Mouse (Mus musculus): ENCODE measurements around the gene Smarcb1. TPM values are rescaled to one million over a fixed set of nuclear protein-coding genes. Genes with fewer than 3 reads are reported as not detected.

Smarcb1 gene
- polyA plus RNA-seq, 1 experiment from 2014 or later: 109 TPM

DNA sequence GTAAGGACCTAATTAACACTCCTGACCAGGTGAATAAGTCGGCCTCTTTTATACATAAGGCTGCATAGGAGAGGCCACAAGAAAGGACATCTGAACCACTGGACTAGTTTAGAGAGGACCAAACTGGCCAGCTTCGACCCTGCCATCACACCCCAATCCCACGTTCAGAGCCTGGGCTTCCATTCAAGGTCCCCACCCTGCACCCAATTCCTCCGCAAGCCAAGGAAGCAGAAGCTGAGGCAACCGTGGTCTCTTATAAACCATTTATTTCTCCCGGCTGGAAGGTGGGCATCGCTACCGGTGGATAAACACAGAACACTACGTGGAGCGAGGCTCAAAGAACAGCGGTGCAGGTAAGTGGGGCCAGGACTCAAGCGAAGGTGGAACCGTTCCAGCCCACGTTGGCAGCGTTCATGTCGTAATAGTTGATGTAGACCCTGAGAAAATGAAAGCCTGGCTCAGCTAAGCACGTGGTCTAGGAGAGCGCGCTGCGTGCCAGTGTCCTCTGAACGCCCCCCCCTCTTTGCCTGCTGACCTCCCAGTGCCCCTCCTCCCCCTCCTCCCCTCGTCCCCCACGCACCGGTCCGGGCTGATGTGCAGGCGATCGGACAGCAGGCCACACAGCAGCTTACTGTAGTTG lies 62.2 kb downstream of the Smarcb1 start:
- 1% methylated on average over 27 of the region's 27 CpGs for WGBS (ENCODE audit: insufficient replicate concordance)
- peaks cover 41% of the 10 kb centered on the region for H3K4me1 ChIP-seq
- H3K27ac ChIP-seq: peak overlapping the region; percentile 89
- peak overlapping the region; percentile 85 for H3K9ac ChIP-seq
- H3K9me3 ChIP-seq (replicated peaks): no peaks in the 10 kb centered on the region
- H3K36me3 ChIP-seq: peaks cover 26% of the 10 kb centered on the region
- H3K4me3 ChIP-seq: peak overlapping the region; percentile 76
- peak overlapping the region; percentile 90 for H3K4me2 ChIP-seq
- no peaks in the 10 kb centered on the region for H3K27me3 ChIP-seq (replicated peaks)
- peak; percentile 33; the same call in 1 of the 2 replicates for ATAC-seq

DNA sequence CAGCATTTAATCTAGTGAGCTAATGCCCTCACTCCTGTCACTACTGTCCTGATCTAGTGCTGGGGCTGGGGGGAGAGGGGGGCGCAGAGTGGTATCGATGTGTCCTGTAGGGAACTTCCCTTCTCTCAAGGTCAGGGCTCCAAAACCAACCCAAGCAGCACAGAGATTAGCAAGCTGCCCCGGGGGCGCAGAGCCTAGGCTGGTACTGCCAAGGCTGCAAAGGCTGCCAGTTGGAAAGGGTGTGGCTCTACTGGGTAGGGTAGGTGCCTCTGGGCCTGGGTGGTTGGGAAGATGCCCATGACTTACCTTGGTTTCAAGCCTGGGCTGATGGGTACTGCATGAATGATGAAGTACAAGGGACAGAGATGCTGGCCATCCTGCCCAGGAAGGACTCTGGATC lies 63.8 kb downstream of the Smarcb1 start:
- ATAC-seq: no peak
- Histone ChIP-seq H3K4me2 (no peak overlapping the region), H3K36me3 (peaks cover 26% of the 10 kb centered on the region), H3K9me3 (replicated peaks) (no peaks in the 10 kb centered on the region), H3K4me3 (no peak overlapping the region), H3K27ac (no peak overlapping the region), H3K4me1 (peaks cover 44% of the 10 kb centered on the region), H3K27me3 (replicated peaks) (no peaks in the 10 kb centered on the region), H3K9ac (0 out of 2 replicates have a peak overlapping the region, but pooled peaks have one; percentile 15)
- WGBS (ENCODE audit: insufficient replicate concordance): 87% methylated on average over 4 of the region's 4 CpGs

DNA sequence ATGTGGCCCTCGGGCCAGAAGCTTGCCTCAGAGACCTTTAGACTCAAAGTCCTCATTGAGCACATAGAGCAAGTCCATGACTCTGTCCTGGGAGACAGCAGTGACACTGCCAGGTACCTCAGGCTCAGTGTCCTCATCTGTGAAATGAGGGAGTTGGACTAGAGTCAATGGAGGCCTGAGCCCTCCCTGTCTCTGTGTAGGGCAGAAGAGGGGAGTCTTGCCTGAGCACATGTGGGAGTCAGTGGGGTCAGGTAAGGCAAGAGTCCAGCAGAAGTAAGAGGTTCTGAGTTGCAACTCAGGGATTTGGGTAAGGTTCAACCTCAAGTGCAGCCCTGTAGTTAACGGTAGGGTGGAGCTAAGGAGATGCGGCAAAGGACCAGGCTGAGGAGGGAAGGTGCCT lies 64.4 kb downstream of the Smarcb1 start:
- H3K36me3 ChIP-seq: peaks cover 26% of the 10 kb centered on the region
- H3K4me1 ChIP-seq: peaks cover 46% of the 10 kb centered on the region
- H3K27ac ChIP-seq: no peak overlapping the region
- no peak overlapping the region for H3K4me2 ChIP-seq
- no peak for ATAC-seq
- 75% methylated on average over 3 of the region's 3 CpGs for WGBS (ENCODE audit: insufficient replicate concordance)
- H3K9me3 ChIP-seq (replicated peaks): no peaks in the 10 kb centered on the region
- H3K9ac ChIP-seq: no peak overlapping the region
- peaks cover 4% of the 10 kb centered on the region; the same call in 1 of the 2 replicates for H3K27me3 ChIP-seq (replicated peaks)
- H3K4me3 ChIP-seq: no peak overlapping the region

DNA sequence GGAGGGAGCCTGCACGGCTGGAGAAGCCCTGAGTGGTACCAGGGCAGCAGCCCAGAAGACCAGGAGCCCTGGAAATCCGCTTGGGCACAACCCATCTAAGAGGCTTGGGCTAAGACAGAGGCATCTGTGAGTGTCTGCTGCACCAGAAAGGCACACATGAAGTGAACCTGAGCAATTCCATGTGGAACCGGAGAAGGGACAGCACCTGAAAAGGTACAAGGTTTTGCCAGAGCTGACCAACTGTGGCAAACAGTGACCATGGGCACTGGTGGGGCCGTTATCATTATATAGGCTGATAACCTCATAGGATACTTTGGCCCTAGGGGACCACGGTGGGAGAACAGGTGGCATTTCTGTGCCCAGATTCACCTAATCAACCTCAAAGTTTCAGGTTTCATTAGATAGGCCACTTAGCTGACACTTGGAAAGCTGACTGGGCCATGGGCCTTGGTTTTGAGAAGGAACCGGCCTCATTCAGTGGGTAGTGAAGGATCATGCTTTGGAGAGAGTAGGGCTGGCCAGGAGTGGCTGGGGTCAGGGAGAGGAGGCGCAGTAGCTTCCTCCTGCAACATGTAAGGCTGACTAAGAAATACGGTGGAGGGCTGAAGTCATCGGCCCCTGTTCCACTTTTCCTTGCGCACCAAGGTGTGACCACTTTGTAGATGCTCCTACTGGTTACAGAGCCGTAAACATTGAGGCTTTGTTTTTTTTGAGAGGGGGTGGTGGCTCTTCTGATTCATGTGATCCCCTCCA lies 65.1 kb downstream of the Smarcb1 start:
- Histone ChIP-seq H3K9ac (no peak overlapping the region), H3K9me3 (replicated peaks) (no peaks in the 10 kb centered on the region), H3K36me3 (peaks cover 26% of the 10 kb centered on the region), H3K27ac (no peak overlapping the region), H3K4me3 (no peak overlapping the region), H3K4me2 (no peak overlapping the region), H3K4me1 (peaks cover 46% of the 10 kb centered on the region), H3K27me3 (replicated peaks) (peaks cover 10% of the 10 kb centered on the region; the same call in 1 of the 2 replicates)
- no peak for ATAC-seq
- 75% methylated on average over 11 of the region's 11 CpGs for WGBS (ENCODE audit: insufficient replicate concordance)

DNA sequence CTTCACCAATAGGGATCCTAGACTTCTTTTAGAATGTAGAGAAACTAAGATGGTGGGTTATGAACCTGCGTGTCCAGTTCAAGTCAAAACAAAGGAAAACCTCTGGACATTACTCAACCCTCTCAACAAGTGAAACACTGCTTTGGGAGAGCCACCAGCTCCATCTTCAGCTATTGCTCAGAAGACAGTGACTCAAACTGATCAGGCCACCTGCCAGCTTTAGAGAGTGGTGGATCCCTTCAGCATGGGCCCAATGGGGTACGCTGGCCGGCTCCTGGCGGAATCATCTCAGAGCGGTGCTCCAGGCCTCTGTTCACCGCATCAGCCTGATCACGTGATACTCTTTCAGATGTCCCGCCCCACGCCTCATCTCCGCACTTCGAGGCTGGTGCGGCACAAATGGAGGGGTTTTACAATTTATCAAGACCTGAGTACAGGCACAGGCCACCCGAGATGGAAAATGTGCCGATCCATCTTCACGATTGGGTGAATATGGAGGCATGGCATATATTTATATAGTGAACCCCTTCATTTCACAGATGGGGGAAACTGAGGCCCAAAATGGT lies 65.9 kb downstream of the Smarcb1 start:
- Histone ChIP-seq H3K4me2 (no peak overlapping the region), H3K9me3 (replicated peaks) (no peaks in the 10 kb centered on the region), H3K27ac (no peak overlapping the region), H3K4me3 (no peak overlapping the region), H3K4me1 (peaks cover 39% of the 10 kb centered on the region), H3K36me3 (peaks cover 26% of the 10 kb centered on the region), H3K9ac (no peak overlapping the region), H3K27me3 (replicated peaks) (peaks cover 18% of the 10 kb centered on the region; the same call in 1 of the 2 replicates)
- 83% methylated on average over 15 of the region's 15 CpGs for WGBS (ENCODE audit: insufficient replicate concordance)
- ATAC-seq: no peak

DNA sequence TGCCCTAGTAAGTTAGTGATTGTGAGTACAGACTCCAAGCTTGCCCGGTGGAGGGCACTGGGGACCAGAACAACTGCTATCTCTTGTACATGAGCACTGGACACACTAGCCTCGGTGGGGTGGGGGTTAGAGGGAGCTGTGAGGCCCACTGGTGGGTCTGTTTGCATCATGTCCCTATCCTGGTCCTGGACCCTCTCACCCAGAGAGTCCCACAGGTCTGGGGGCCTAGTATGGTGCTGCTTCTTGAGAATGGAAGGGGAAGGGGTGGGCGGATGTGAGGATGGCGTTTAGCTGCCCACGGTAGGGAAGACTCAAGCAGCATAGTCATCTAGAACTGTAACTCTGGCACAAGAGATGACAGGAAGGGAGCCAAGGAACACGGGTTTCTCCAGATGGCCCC lies 66.6 kb downstream of the Smarcb1 start:
- H3K4me2 ChIP-seq: no peak overlapping the region
- ATAC-seq: no peak
- H3K27ac ChIP-seq: 0 out of 2 replicates have a peak overlapping the region, but pooled peaks have one; percentile 14
- whole genome bisulfite sequencing (ENCODE audit: insufficient replicate concordance): 74% methylated on average over 6 of the region's 6 CpGs
- H3K36me3 ChIP-seq: peaks cover 26% of the 10 kb centered on the region
- peaks cover 35% of the 10 kb centered on the region for H3K4me1 ChIP-seq
- no peaks in the 10 kb centered on the region for H3K9me3 ChIP-seq (replicated peaks)
- H3K9ac ChIP-seq: no peak overlapping the region
- peaks cover 24% of the 10 kb centered on the region; the same call in 1 of the 2 replicates for H3K27me3 ChIP-seq (replicated peaks)
- H3K4me3 ChIP-seq: no peak overlapping the region

DNA sequence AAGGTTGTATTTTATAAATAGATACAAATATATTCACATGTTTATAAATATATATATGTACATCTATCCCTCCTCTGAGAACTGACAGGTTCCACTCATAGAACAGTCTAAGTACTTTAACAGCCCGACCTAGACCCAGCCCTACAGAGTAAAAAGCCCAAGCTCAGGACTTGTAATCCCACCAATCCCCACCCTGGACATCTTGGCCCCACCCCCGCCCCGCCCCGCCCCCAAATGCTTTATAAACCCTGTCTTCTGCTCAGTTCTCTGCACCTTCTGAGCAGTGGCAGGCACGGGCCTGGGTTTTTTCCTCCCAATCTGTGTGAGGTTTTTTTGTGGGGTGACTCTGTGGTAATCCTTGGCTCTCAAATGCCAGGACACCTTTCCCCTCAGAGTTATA lies 67.3 kb downstream of the Smarcb1 start:
- Histone ChIP-seq H3K9me3 (replicated peaks) (no peaks in the 10 kb centered on the region), H3K4me2 (no peak overlapping the region), H3K27ac (no peak overlapping the region), H3K27me3 (replicated peaks) (peaks cover 24% of the 10 kb centered on the region; the same call in 1 of the 2 replicates), H3K9ac (no peak overlapping the region), H3K4me3 (no peak overlapping the region), H3K4me1 (peaks cover 30% of the 10 kb centered on the region), H3K36me3 (peaks cover 26% of the 10 kb centered on the region)
- ATAC-seq: 0 out of 2 replicates have a peak, but pooled peaks have one; percentile 35
- WGBS (ENCODE audit: insufficient replicate concordance): 45% methylated on average over 5 of the region's 5 CpGs

DNA sequence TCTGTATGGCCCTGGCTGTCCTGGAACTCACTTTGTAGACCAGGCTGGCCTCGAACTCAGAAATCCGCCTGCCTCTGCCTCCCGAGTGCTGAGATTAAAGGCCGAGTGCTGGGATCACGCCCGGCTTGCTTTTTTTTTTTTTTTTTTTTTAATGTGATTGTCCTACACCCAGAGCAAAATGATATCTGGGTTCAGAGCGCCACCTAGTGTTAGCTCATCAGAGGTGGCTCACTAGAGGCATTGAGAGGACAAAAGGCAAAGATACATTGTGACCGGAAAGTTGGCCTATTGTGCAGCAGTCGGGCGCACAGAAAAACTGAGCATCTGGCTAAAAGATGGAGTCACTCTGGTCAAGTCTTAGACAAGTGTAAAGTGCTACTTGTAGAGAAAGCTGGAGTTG lies 68.0 kb downstream of the Smarcb1 start:
- Histone ChIP-seq H3K4me1 (peaks cover 28% of the 10 kb centered on the region), H3K4me2 (no peak overlapping the region), H3K9me3 (replicated peaks) (no peaks in the 10 kb centered on the region), H3K27me3 (replicated peaks) (peaks cover 28% of the 10 kb centered on the region; the same call in 1 of the 2 replicates), H3K36me3 (peaks cover 21% of the 10 kb centered on the region), H3K4me3 (no peak overlapping the region), H3K9ac (no peak overlapping the region), H3K27ac (no peak overlapping the region)
- 17% methylated on average over 10 of the region's 10 CpGs for WGBS (ENCODE audit: insufficient replicate concordance)
- ATAC-seq: peak; percentile 46

DNA sequence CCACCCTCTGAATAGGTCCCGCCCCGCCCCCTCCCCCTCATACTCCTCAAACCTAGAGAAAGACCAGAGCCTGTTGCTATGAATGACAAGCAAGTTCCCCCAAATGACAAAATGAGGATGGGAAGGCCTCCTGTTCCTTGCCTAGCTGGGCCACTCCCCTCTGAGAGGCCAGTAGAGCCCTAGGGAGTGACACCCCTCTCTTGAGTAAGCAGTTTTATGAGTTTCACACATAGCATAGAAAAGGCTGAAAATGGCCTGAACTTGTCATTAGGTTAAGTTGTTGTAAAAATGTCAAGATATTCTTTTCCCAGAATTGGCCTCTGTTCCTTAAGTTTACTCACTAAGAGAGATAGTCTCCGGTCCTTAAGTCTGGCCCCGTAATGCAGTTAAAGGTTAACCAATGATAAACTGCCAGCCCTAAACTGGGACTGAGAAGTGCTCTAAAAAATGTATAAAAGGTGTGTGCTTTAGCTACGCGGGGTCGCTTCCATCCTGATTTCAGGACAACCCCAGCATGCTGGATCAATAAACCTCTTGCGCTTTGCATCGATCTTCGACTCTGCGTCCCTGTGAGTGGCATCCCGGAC lies 68.8 kb downstream of the Smarcb1 start:
- Histone ChIP-seq H3K9ac (no peak overlapping the region), H3K4me3 (no peak overlapping the region), H3K27ac (no peak overlapping the region), H3K9me3 (replicated peaks) (no peaks in the 10 kb centered on the region), H3K36me3 (peaks cover 13% of the 10 kb centered on the region), H3K4me2 (no peak overlapping the region), H3K27me3 (replicated peaks) (peaks cover 28% of the 10 kb centered on the region; the same call in 1 of the 2 replicates), H3K4me1 (peaks cover 22% of the 10 kb centered on the region)
- ATAC-seq: no peak
- WGBS (ENCODE audit: insufficient replicate concordance): 79% methylated on average over 12 of the region's 12 CpGs

DNA sequence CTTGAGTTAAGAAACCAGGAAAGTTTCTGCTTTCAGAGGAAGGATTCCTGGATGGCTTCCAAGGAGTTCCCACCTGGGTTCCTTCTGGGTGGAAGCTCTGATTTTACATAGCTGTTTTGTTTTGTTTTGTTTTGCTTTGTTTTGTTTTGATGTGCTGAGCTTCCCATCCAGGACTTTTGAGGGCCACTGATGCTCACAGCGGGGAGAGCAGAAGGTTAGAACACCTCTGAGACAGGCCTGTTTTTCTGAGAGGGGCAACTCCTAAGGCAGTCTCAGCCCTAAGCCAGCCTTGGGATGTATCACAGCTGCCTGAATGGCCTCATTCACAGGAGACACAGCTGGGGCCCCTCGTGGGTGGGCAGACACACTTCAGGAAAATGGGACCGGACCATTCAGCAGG lies 69.7 kb downstream of the Smarcb1 start:
- H3K27ac ChIP-seq: no peak overlapping the region
- peaks cover 18% of the 10 kb centered on the region for H3K4me1 ChIP-seq
- peaks cover 5% of the 10 kb centered on the region; the same call in 1 of the 2 replicates for H3K36me3 ChIP-seq
- no peak overlapping the region for H3K9ac ChIP-seq
- no peak for ATAC-seq
- H3K27me3 ChIP-seq (replicated peaks): peaks cover 28% of the 10 kb centered on the region; the same call in 1 of the 2 replicates
- no peak overlapping the region for H3K4me3 ChIP-seq
- H3K9me3 ChIP-seq (replicated peaks): no peaks in the 10 kb centered on the region
- 45% methylated on average over 3 of the region's 3 CpGs for WGBS (ENCODE audit: insufficient replicate concordance)
- H3K4me2 ChIP-seq: no peak overlapping the region

DNA sequence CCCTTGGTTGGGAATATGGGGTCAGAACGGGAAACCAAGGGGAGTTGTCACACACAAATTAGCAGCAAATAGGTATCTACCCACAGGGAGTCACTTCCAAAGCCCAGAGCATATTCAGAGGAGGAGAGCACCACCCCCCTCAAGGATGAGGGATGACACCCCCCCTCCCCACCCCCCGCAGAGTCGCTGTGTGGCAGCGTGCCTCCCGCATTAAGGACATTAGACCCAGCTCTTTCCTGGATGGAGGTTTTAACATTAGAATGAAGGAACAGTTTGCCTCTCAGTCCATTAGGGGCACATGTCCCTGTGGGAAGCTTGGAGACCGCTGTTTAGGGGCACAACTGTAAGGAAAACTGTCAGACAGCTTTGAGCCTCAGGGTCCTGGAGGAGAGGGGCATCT lies 70.3 kb downstream of the Smarcb1 start:
- WGBS (ENCODE audit: insufficient replicate concordance): 21% methylated on average over 6 of the region's 6 CpGs
- Histone ChIP-seq H3K9me3 (replicated peaks) (no peaks in the 10 kb centered on the region), H3K4me2 (no peak overlapping the region), H3K36me3 (no peaks in the 10 kb centered on the region), H3K27me3 (replicated peaks) (peaks cover 28% of the 10 kb centered on the region; the same call in 1 of the 2 replicates), H3K4me3 (no peak overlapping the region), H3K27ac (no peak overlapping the region), H3K4me1 (peaks cover 24% of the 10 kb centered on the region), H3K9ac (no peak overlapping the region)
- no peak for ATAC-seq
